Mouse (Mus musculus) lung, embryonic 16.5 days (tissue): ENCODE results near the gene Zfp386. TPM values are rescaled to one million over a fixed set of nuclear protein-coding genes. Genes with fewer than 3 reads are reported as not detected.

Experiments
- ATAC-seq: fragments of 200-750 bp; cut with Nextera tagmentation; 2 replicates; pipeline ENCODE4 v1.8.0; 2017; ENCODE audit warnings: low read depth, mild to moderate bottlenecking, moderate library complexity
- H3K27ac ChIP-seq: fragments of 300-500 bp; sonication (generic); 2 replicates; pipeline ENCODE4 v1.5.1; 2014; ENCODE audit warnings: mild to moderate bottlenecking, control low read depth, low read length
- H3K27me3 ChIP-seq: fragments of 300-500 bp; sonication (generic); 2 replicates; pipeline ENCODE4 v1.6.1; 2014; ENCODE audit warnings: low read depth, low read length, mixed read lengths; ENCODE audit not compliant: control insufficient read depth, insufficient read depth
- H3K36me3 ChIP-seq: fragments of 300-500 bp; sonication (generic); 2 replicates; pipeline ENCODE4 v1.6.1; 2014; ENCODE audit warnings: low read length; ENCODE audit not compliant: control insufficient read depth, insufficient read depth
- H3K4me1 ChIP-seq: fragments of 300-500 bp; sonication (generic); replicated peaks from 2 replicates; pipeline ENCODE4 v1.6.1; 2014; ENCODE audit warnings: low read length, mixed read lengths; ENCODE audit not compliant: control insufficient read depth, insufficient read depth
- H3K4me2 ChIP-seq: fragments of 300-500 bp; sonication (generic); 2 replicates; pipeline ENCODE4 v1.6.1; 2014; ENCODE audit warnings: low read depth, low read length, control low read depth
- H3K4me3 ChIP-seq: fragments of 300-500 bp; sonication (generic); 2 replicates; pipeline ENCODE4 v1.5.1; 2014; ENCODE audit warnings: mild to moderate bottlenecking, low read length, control low read depth
- H3K9ac ChIP-seq: fragments of 300-500 bp; sonication (generic); 2 replicates; pipeline ENCODE4 v1.6.1; 2014; ENCODE audit warnings: low read length, control low read depth
- H3K9me3 ChIP-seq: fragments of 300-500 bp; sonication (generic); 2 replicates; pipeline ENCODE4 v1.6.1; 2016; ENCODE audit warnings: low read length; ENCODE audit not compliant: control insufficient read depth
- WGBS: fragments of 180-500 bp; shearing (Covaris S2); extraction: QIAGEN DNeasy Blood & Tissue Kit; methylation state at CpG from one replicate; pipeline ENCODE4 v1.1.7; 2014; 5-methylcytosine and 5-hydroxymethylcytosine counted together
- polyA plus RNA-seq: library from polyadenylated mRNA; unstranded; fragments of >200 nt; fragmentation: Nextera tagmentation; extraction: Ambion mirVana; gene quantifications from 2 replicates; pipeline ENCODE4 v1.2.1, GENCODE M21; 2015

Gene Zfp386
- polyA plus RNA-seq, 1 experiment from 2014 or later, result 42.8 TPM

- Histone ChIP-seq H3K36me3 (no peaks in the 10 kb centered on the region), H3K4me3 (no peak overlapping the region), H3K27me3 (no peaks in the 10 kb centered on the region), H3K9ac (no peak overlapping the region), H3K27ac (no peak overlapping the region), H3K4me2 (no peak overlapping the region), H3K4me1 (no peaks in the 10 kb centered on the region; the same call in 1 of the 2 replicates), H3K9me3 (no peaks in the 10 kb centered on the region)
- 88% methylated on average over 6 of the region's 6 CpGs for WGBS
- no peak for ATAC-seq
Observed at GRCm38 (mm10) chr12:116083125-116083524, 35.6 kb downstream of the Zfp386 start.

DNA sequence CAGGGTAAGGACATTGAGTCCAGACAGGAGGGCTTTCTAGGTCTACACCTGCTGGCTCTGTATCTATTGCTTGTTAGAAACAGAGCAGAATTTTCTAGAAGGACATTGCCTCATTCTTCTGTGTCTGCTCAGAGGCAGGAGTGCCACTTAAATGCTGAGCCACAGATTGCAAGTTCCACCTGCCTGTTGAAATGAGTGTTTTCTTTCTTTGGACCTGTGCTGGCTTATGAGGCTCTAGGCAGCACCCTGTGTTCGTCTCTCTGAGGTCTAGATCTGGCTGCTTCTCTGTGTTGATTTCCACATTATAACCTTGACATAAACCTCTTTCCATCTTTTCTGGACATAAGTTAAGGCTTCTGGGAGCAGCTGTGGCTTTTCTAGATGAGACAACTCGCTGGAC is 36.8 kb downstream of the Zfp386 start:
- 57% methylated on average over 2 of the region's 2 CpGs for WGBS

DNA sequence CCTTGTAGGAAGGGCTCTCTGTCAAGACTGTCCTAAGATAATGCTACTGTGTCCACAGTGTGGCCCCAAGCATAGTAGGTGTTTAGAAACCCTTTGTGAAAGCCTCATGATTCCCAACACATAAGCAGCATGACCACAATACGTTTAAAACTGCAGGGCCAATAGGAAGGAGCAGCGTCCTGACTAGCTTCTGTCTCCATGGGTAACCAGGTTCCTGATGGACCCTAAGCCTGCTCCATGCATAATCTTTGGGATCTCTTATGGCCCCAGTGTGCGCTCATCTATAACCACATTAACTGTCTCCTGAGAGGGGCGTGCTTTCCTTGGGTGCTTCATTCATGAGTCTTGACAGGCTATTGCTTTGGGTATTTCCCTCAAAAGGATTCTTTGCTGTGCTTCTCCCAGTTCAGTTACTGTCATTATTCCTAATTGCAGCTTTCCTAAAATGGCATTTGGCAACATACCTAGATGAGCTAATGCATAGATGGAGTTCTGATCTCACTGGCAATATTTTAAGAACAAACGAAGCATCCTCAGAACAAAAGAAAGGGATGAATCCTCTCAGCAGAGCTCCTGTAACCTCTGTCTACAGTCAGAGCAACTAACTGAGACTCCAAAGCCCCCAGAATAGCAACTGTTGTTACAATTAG is 39.6 kb downstream of the Zfp386 start:
- ATAC-seq, result no peak
- 87% methylated on average over 5 of the region's 5 CpGs for WGBS
- no peak overlapping the region for H3K9ac ChIP-seq

More for the DNA sequence above, 36.8 kb downstream of the Zfp386 start:
- no peaks in the 10 kb centered on the region for H3K4me1 ChIP-seq
- H3K9ac ChIP-seq, result no peak overlapping the region
- no peak overlapping the region for H3K4me3 ChIP-seq
- ATAC-seq, result no peak
- no peaks in the 10 kb centered on the region for H3K9me3 ChIP-seq
- no peaks in the 10 kb centered on the region for H3K36me3 ChIP-seq
- H3K27ac ChIP-seq, result no peak overlapping the region
- H3K4me2 ChIP-seq, result no peak overlapping the region
- H3K27me3 ChIP-seq, result no peaks in the 10 kb centered on the region

DNA sequence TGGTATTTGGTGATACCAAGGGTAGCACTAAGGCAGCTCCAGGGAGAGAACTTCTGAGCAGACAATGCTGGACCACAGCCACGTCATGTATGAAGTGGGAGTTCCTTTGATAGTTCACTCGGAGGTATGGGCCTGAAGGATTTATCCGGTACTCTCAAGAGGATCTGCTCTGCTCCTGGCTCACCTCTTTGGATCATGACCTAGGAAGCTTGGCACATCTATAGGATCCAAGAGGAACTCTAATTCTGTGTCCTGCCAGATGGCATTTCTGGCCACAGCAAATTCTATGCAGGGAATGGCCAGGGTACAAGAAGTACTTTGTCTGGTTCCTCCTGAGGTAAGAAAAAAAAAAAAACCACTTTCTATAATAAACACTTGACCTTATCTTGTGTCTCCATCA is 42.3 kb downstream of the Zfp386 start:
- Histone ChIP-seq H3K27ac (no peak overlapping the region), H3K36me3 (no peaks in the 10 kb centered on the region), H3K27me3 (no peaks in the 10 kb centered on the region), H3K9ac (no peak overlapping the region), H3K4me2 (no peak overlapping the region), H3K4me1 (no peaks in the 10 kb centered on the region), H3K4me3 (no peak overlapping the region), H3K9me3 (no peaks in the 10 kb centered on the region)
- ATAC-seq, result no peak
- WGBS, result 60% methylated on average over 3 of the region's 3 CpGs

More for the DNA sequence above, 39.6 kb downstream of the Zfp386 start:
- Histone ChIP-seq H3K27me3 (no peaks in the 10 kb centered on the region), H3K27ac (no peak overlapping the region), H3K4me1 (no peaks in the 10 kb centered on the region), H3K4me3 (no peak overlapping the region), H3K9me3 (no peaks in the 10 kb centered on the region), H3K4me2 (no peak overlapping the region), H3K36me3 (no peaks in the 10 kb centered on the region)

DNA sequence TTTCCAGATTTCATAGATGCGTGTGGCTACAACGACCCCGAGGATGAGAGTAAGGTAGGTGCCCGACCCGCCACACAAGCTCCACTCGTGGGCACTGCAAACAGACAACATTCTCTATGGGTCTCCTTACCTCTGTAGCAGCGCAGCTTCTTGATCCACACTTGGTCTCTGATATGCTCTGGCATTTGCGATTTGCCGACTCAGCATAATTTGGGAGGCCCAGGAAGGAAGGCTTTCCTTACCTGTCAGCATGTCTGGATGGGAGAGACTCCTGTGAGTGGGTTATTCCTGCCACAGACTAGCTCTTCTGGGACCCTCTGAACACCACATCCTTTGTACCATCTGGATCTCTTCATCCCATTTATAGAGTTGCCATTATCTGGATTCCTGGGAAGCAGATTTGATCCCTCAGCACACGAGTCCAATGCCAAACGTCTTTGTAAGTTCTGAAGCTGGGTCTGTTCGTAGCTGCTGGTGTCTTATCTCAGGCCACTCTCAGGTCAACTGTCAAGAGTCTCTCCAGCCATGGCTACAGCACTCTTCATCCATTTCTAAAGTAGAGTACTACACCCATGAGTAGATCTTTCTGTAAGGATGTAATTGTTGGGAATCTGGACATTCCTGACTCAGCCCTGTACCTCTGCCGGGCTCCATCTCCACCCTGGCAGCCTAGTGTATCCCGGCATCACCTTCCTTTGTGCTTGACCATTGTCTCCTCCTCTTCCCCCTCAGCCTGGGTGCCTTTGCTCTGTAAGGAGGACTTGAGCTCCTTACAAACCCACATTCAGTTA is 47.4 kb downstream of the Zfp386 start:
- H3K9me3 ChIP-seq, result no peaks in the 10 kb centered on the region
- H3K36me3 ChIP-seq, result no peaks in the 10 kb centered on the region
- H3K4me3 ChIP-seq, result no peak overlapping the region
- no peak overlapping the region for H3K4me2 ChIP-seq
- ATAC-seq, result no peak
- no peak overlapping the region for H3K9ac ChIP-seq
- no peak overlapping the region for H3K27ac ChIP-seq
- H3K4me1 ChIP-seq, result peaks cover 2% of the 10 kb centered on the region; the same call in 1 of the 2 replicates
- H3K27me3 ChIP-seq, result no peaks in the 10 kb centered on the region
- WGBS, result 76% methylated on average over 14 of the region's 14 CpGs

GRCm38 (mm10) chr12:116096361-116096904 is 48.9 kb downstream of the Zfp386 start:
- H3K9me3 ChIP-seq, result no peaks in the 10 kb centered on the region
- H3K36me3 ChIP-seq, result no peaks in the 10 kb centered on the region
- H3K4me3 ChIP-seq, result no peak overlapping the region
- H3K4me2 ChIP-seq, result no peak overlapping the region
- 0 out of 2 replicates have a peak, but pooled peaks have one; percentile 38 for ATAC-seq
- H3K27ac ChIP-seq, result no peak overlapping the region
- no peaks in the 10 kb centered on the region for H3K27me3 ChIP-seq
- no peak overlapping the region for H3K9ac ChIP-seq
- 42% methylated on average over 3 of the region's 3 CpGs for WGBS
- peaks cover 2% of the 10 kb centered on the region; the same call in 1 of the 2 replicates for H3K4me1 ChIP-seq

DNA sequence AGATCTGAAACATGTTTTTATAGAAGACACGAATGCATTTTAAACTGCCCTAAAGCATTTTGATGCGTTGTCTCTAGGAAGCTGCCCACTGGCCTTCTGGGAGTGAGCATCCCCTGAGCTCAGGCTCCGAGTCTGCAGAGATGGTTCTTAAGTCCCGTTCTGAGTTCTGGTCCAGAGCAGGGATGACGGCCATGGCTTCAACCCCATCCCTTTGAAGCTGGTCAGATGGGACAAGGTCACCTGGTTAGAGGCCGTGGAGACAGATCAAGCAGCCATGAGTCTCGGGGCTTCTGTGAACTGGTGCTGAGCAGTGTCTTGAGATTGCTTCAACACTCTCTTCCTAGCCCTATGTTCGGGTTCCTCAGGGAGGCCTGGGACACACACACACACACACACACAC is 49.6 kb downstream of the Zfp386 start:
- H3K9ac ChIP-seq, result no peak overlapping the region
- H3K27ac ChIP-seq, result no peak overlapping the region
- no peak overlapping the region for H3K4me3 ChIP-seq
- no peaks in the 10 kb centered on the region for H3K9me3 ChIP-seq
- H3K36me3 ChIP-seq, result no peaks in the 10 kb centered on the region
- WGBS, result 84% methylated on average over 8 of the region's 8 CpGs
- no peak for ATAC-seq
- peaks cover 2% of the 10 kb centered on the region; the same call in 1 of the 2 replicates for H3K4me1 ChIP-seq
- no peaks in the 10 kb centered on the region for H3K27me3 ChIP-seq
- H3K4me2 ChIP-seq, result no peak overlapping the region

DNA sequence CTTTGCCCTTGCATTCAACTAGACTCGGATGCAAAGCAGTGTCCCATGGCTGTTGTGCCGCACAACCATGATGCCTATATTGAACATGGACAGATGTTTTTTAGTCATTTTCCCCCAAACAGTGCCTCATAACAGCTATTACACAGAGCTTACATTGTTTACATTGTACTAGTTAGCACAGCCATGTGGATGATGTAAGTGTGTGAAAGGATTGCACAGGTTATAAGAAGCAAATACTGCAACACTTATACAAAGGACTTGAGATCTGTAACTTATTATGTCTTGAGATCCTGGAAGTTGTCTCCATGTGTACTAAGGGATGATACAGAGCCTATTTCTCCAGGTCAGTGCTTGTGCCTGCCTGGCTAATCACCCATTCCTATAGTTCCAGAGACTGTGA is 54.4 kb downstream of the Zfp386 start:
- no peaks in the 10 kb centered on the region for H3K4me1 ChIP-seq
- H3K9ac ChIP-seq, result no peak overlapping the region
- H3K9me3 ChIP-seq, result no peaks in the 10 kb centered on the region
- no peaks in the 10 kb centered on the region for H3K27me3 ChIP-seq
- no peak overlapping the region for H3K4me2 ChIP-seq
- no peak overlapping the region for H3K27ac ChIP-seq
- no peak overlapping the region for H3K4me3 ChIP-seq
- no peak for ATAC-seq
- no peaks in the 10 kb centered on the region for H3K36me3 ChIP-seq
- 83% methylated on average over 2 of the region's 2 CpGs for WGBS
